Mouse (Mus musculus): ENCODE data around the gene Nkx6-2. TPM values are rescaled to one million over a fixed set of nuclear protein-coding genes. Genes with fewer than 3 reads are reported as not detected.

Nkx6-2 gene
- polyA plus RNA-seq, 1 experiment = 1.4 TPM

GRCm38 (mm10) chr7:139564161-139564560 is 18.4 kb downstream of the Nkx6-2 start:
- TF ChIP-seq CTCF (IDR thresholded peaks at IDR 0.05; ENCODE audit: low read depth, low read length) = no peak
- TF ChIP-seq EP300 (IDR thresholded peaks at IDR 0.05; ENCODE audit: insufficient read depth, low read depth, low read length) = no peak
- no peaks in the 10 kb centered on the region for H3K9me3 ChIP-seq (replicated peaks; ENCODE audit: control insufficient read depth, insufficient read depth, low read length, poor library complexity, severe bottlenecking)
- H3K27ac ChIP-seq (ENCODE audit: insufficient read depth, low read length) = no peak overlapping the region
- no peaks in the 10 kb centered on the region for H3K27me3 ChIP-seq (ENCODE audit: control insufficient read depth, insufficient read depth, low read length, poor library complexity, severe bottlenecking)
- H3K4me1 ChIP-seq (ENCODE audit: control insufficient read depth, insufficient read depth, low read length) = no peaks in the 10 kb centered on the region
- H3K36me3 ChIP-seq (ENCODE audit: control insufficient read depth, insufficient read depth, low read length, poor library complexity, severe bottlenecking) = no peaks in the 10 kb centered on the region
- H3K9ac ChIP-seq (ENCODE audit: low read depth, poor library complexity, severe bottlenecking) = no peak overlapping the region
- no peak overlapping the region for H3K4me3 ChIP-seq (ENCODE audit: low read depth, low read length)

- Histone ChIP-seq H3K4me1 (ENCODE audit: control insufficient read depth, insufficient read depth, low read length) (no peaks in the 10 kb centered on the region), H3K9ac (ENCODE audit: low read depth, poor library complexity, severe bottlenecking) (no peak overlapping the region), H3K9me3 (replicated peaks; ENCODE audit: control insufficient read depth, insufficient read depth, low read length, poor library complexity, severe bottlenecking) (no peaks in the 10 kb centered on the region), H3K4me3 (ENCODE audit: low read depth, low read length) (no peak overlapping the region), H3K27me3 (ENCODE audit: control insufficient read depth, insufficient read depth, low read length, poor library complexity, severe bottlenecking) (no peaks in the 10 kb centered on the region), H3K27ac (ENCODE audit: insufficient read depth, low read length) (no peak overlapping the region), H3K36me3 (ENCODE audit: control insufficient read depth, insufficient read depth, low read length, poor library complexity, severe bottlenecking) (no peaks in the 10 kb centered on the region)
- no peak for TF ChIP-seq CTCF (IDR thresholded peaks at IDR 0.05; ENCODE audit: low read depth, low read length)
- no peak for TF ChIP-seq EP300 (IDR thresholded peaks at IDR 0.05; ENCODE audit: insufficient read depth, low read depth, low read length)
- TF ChIP-seq POLR2A (IDR thresholded peaks at IDR 0.05; ENCODE audit: insufficient read depth, low read length) = no peak
Measured at GRCm38 (mm10) chr7:139563425-139563824, 19.2 kb downstream of the Nkx6-2 start.

GRCm38 (mm10) chr7:139559659-139560058 is 22.9 kb downstream of the Nkx6-2 start:
- no peaks in the 10 kb centered on the region for H3K27me3 ChIP-seq (ENCODE audit: control insufficient read depth, insufficient read depth, low read length, poor library complexity, severe bottlenecking)

GRCm38 (mm10) chr7:139556746-139557526 is 25.7 kb downstream of the Nkx6-2 start:
- H3K27me3 ChIP-seq (ENCODE audit: control insufficient read depth, insufficient read depth, low read length, poor library complexity, severe bottlenecking) = no peaks in the 10 kb centered on the region
- H3K4me1 ChIP-seq (ENCODE audit: control insufficient read depth, insufficient read depth, low read length) = no peaks in the 10 kb centered on the region
- TF ChIP-seq POLR2A (IDR thresholded peaks at IDR 0.05; ENCODE audit: insufficient read depth, low read length) (no peak), CTCF (IDR thresholded peaks at IDR 0.05; ENCODE audit: low read depth, low read length) (no peak), EP300 (IDR thresholded peaks at IDR 0.05; ENCODE audit: insufficient read depth, low read depth, low read length) (no peak)

More at GRCm38 (mm10) chr7:139559659-139560058, 22.9 kb downstream of the Nkx6-2 start:
- Histone ChIP-seq H3K4me3 (ENCODE audit: low read depth, low read length) (no peak overlapping the region), H3K9me3 (replicated peaks; ENCODE audit: control insufficient read depth, insufficient read depth, low read length, poor library complexity, severe bottlenecking) (no peaks in the 10 kb centered on the region), H3K36me3 (ENCODE audit: control insufficient read depth, insufficient read depth, low read length, poor library complexity, severe bottlenecking) (no peaks in the 10 kb centered on the region), H3K27ac (ENCODE audit: insufficient read depth, low read length) (no peak overlapping the region), H3K9ac (ENCODE audit: low read depth, poor library complexity, severe bottlenecking) (no peak overlapping the region), H3K4me1 (ENCODE audit: control insufficient read depth, insufficient read depth, low read length) (no peaks in the 10 kb centered on the region)
- TF ChIP-seq POLR2A (IDR thresholded peaks at IDR 0.05; ENCODE audit: insufficient read depth, low read length) = no peak
- TF ChIP-seq EP300 (IDR thresholded peaks at IDR 0.05; ENCODE audit: insufficient read depth, low read depth, low read length) = no peak
- no peak for TF ChIP-seq CTCF (IDR thresholded peaks at IDR 0.05; ENCODE audit: low read depth, low read length)

GRCm38 (mm10) chr7:139556331-139556730 is 26.3 kb downstream of the Nkx6-2 start:
- H3K27ac ChIP-seq (ENCODE audit: insufficient read depth, low read length) = no peak overlapping the region
- TF ChIP-seq CTCF (IDR thresholded peaks at IDR 0.05; ENCODE audit: low read depth, low read length) (no peak), EP300 (IDR thresholded peaks at IDR 0.05; ENCODE audit: insufficient read depth, low read depth, low read length) (no peak), POLR2A (IDR thresholded peaks at IDR 0.05; ENCODE audit: insufficient read depth, low read length) (no peak)
- H3K4me1 ChIP-seq (ENCODE audit: control insufficient read depth, insufficient read depth, low read length) = no peaks in the 10 kb centered on the region
- no peaks in the 10 kb centered on the region for H3K9me3 ChIP-seq (replicated peaks; ENCODE audit: control insufficient read depth, insufficient read depth, low read length, poor library complexity, severe bottlenecking)
- H3K4me3 ChIP-seq (ENCODE audit: low read depth, low read length) = no peak overlapping the region
- no peaks in the 10 kb centered on the region for H3K27me3 ChIP-seq (ENCODE audit: control insufficient read depth, insufficient read depth, low read length, poor library complexity, severe bottlenecking)
- H3K36me3 ChIP-seq (ENCODE audit: control insufficient read depth, insufficient read depth, low read length, poor library complexity, severe bottlenecking) = no peaks in the 10 kb centered on the region
- H3K9ac ChIP-seq (ENCODE audit: low read depth, poor library complexity, severe bottlenecking) = no peak overlapping the region

More at GRCm38 (mm10) chr7:139556746-139557526, 25.7 kb downstream of the Nkx6-2 start:
- Histone ChIP-seq H3K36me3 (ENCODE audit: control insufficient read depth, insufficient read depth, low read length, poor library complexity, severe bottlenecking) (no peaks in the 10 kb centered on the region), H3K9ac (ENCODE audit: low read depth, poor library complexity, severe bottlenecking) (no peak overlapping the region), H3K9me3 (replicated peaks; ENCODE audit: control insufficient read depth, insufficient read depth, low read length, poor library complexity, severe bottlenecking) (no peaks in the 10 kb centered on the region), H3K4me3 (ENCODE audit: low read depth, low read length) (no peak overlapping the region), H3K27ac (ENCODE audit: insufficient read depth, low read length) (no peak overlapping the region)

- Histone ChIP-seq H3K9ac (ENCODE audit: low read depth, poor library complexity, severe bottlenecking) (no peak overlapping the region), H3K4me1 (ENCODE audit: control insufficient read depth, insufficient read depth, low read length) (no peaks in the 10 kb centered on the region), H3K4me3 (ENCODE audit: low read depth, low read length) (no peak overlapping the region), H3K9me3 (replicated peaks; ENCODE audit: control insufficient read depth, insufficient read depth, low read length, poor library complexity, severe bottlenecking) (no peaks in the 10 kb centered on the region), H3K27me3 (ENCODE audit: control insufficient read depth, insufficient read depth, low read length, poor library complexity, severe bottlenecking) (no peaks in the 10 kb centered on the region), H3K36me3 (ENCODE audit: control insufficient read depth, insufficient read depth, low read length, poor library complexity, severe bottlenecking) (no peaks in the 10 kb centered on the region), H3K27ac (ENCODE audit: insufficient read depth, low read length) (no peak overlapping the region)
- no peak for TF ChIP-seq POLR2A (IDR thresholded peaks at IDR 0.05; ENCODE audit: insufficient read depth, low read length)
- no peak for TF ChIP-seq CTCF (IDR thresholded peaks at IDR 0.05; ENCODE audit: low read depth, low read length)
- no peak for TF ChIP-seq EP300 (IDR thresholded peaks at IDR 0.05; ENCODE audit: insufficient read depth, low read depth, low read length)
Measured at GRCm38 (mm10) chr7:139551519-139551918, 31.1 kb downstream of the Nkx6-2 start.
